Mouse (Mus musculus) heart, postnatal 10 days (tissue): ENCODE results near the gene Taok1. TPM values are rescaled to one million over a fixed set of nuclear protein-coding genes. Genes with fewer than 3 reads are reported as not detected.

Source experiments
- DNase-seq, 2 experiments: peaks; one replicate each; pipeline ENCODE4 v3.0.0; 2021
- intact Hi-C: fragments of 180-260 bp; cut with DNase I; formaldehyde crosslinking; loops from one replicate; pipeline ENCODE4 v1.15.1; 2025
- total RNA-seq, 2 experiments: library from RNA; stranded (reverse); gene quantifications; 2 replicates each; pipeline ENCODE4 v1.2.3; 2021

Taok1 gene
- total RNA-seq, 2 experiments from 2014 or later: 64.3 to 67.1 TPM

- no peak for DNase-seq
- intact Hi-C loops: loop anchor here (10.0 kb wide), 1 partner anchor 300 kb away; no protein-coding TSS in a partner anchor
Measured at GRCm38 (mm10) chr11:77494782-77495181, 112.8 kb downstream of the Taok1 start.

DNA sequence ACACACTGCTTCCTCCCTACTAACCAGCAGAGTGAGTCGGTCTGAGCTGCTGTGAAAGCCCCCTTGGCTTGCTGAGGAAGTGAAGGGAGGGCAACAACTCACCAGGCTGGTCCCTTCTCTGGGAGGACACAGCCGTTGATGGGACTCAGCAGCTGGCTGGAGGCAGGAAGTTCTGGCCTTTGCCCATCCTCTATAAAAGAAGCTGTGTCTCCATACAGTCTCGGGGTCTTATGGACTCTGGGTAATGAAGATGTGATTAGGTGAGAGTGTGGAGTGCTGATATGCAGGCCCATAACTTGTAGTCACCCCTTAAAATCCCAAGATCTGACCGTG is 113.3 kb downstream of the Taok1 start:
- DNase-seq: no peak
- intact Hi-C loops: loop anchor here (10.0 kb wide), 1 partner anchor 300 kb away; no protein-coding TSS in a partner anchor

DNA sequence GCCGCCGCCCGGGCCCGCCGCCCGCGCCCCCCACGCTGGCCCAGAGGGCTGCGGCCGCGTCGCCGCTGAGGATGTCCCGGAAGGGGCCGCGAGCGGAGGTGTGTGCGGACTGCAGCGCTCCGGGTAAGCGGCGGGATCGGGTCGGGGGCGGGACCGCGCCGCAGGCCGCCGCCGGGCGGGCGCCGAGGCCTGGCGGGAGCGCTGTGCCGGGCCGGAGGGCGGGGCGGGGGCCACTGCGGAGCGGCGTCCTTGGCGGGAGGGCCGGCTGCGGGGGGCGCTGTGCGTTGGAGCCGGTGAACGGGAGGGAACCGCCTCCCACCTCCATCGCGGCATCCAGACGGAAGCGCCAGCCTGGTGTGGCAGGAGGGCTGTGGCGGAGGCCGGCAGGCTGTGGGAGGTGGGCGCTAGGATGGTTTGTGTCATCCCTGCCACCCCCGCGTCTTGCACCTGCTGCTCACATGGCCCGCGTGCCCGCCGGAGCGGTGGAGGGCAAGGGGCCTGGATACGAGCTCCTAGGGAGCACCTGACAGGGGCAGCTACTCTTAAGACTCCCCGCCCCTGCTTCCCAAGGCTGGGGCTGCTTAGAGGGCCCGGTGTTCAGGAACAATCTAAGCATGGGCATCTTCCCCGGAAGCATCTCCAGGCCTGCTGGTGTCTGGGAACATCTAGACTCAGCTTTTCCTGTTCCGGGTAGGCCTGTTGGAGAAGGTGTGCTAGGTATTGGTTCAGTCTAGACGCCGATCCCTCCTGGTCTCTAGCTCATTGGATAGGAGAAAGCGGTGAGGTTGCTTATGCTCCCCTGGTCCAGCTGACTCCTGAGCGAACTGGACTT is 113.9 kb downstream of the Taok1 start, which contains the start of gene Git1:
TSS of gene Git1 (plus strand) at position 51 of the 832 bp plus-strand sequence.
- DNase-seq: peak; percentile 53 to 62
- intact Hi-C loops: loop anchor here (10.0 kb wide), 1 partner anchor 301 kb away; no protein-coding TSS in a partner anchor

DNA sequence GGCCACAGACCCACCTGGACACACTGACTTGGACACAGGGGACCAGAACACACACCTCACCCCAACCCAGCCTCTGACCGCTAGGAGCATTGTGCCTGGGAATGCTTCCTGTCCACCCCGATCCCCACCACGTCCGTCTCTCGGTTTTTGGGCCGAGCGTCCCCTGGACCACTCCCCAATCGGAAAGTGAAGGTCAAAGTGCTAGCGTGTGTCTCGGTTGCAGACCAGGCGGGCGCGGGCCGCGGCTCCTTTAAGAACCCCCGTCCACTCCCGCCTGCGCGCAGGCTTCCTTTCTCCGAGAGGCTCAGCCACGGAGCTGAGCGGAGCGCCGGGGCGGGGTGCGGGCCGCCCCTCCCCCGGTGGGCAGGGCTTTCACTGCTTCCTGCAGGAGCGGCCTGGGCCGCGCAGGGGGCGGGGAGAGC is 114.7 kb downstream of the Taok1 start:
- intact Hi-C loops: loop anchor here (10.0 kb wide), 1 partner anchor 302 kb away; no protein-coding TSS in a partner anchor
- DNase-seq: peak; percentile 94 to 95

DNA sequence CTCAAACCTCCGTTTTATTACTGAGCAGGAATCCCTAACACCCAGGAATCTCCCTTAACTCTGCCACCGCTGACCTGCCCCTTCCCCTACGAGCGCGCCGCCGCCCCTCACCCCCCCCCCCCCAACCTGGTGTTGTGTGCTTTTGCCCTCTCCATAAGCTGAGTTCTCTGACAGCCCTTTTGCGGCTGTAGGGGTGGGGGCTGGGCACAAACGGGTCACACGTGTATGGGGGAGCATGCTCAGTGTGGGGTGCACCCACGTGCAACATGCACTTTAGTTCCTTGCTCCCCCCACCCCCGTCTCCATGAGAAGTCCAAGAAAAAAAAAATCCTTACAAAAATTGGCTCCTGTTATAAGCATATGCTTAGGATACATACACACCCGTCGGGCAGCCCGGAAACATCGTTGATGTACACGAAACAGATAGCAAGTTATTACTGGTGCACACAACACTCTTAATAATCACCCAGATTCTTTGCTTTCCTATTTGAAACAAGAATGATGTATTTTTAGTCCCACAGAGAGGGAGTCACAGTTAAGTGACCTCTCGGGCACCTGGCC is 115.2 kb downstream of the Taok1 start:
- intact Hi-C loops: loop anchor here (10.0 kb wide), 1 partner anchor 302 kb away; no protein-coding TSS in a partner anchor
- DNase-seq: no peak

GRCm38 (mm10) chr11:77491502-77492291 is 115.9 kb downstream of the Taok1 start:
- DNase-seq: peak; percentile 84 to 87
- intact Hi-C loops: loop anchor here (1.0 to 10.0 kb wide), 3 partner anchors 10 to 303 kb away; no protein-coding TSS in a partner anchor

DNA sequence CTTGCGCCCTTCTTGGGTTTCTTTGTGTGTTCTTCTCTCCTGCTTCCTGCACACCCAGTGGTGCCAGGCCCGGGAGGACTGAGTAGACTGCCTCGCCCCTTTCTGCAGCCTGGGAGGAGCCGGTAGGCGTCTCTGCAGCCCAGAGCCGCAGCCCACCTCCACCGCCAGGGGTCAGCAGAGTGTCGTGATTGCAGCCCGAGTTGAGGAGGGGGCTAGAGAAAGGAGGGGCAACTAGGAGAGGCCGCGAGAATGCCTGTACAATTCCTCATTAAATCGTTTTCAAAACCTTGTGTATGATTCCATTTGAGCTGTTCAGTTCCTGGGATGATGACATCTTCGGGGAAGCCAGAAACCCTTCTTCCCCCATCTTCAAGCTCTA is 116.5 kb downstream of the Taok1 start:
- intact Hi-C loops: loop anchor here (1.0 to 10.0 kb wide), 3 partner anchors 10 to 304 kb away; no protein-coding TSS in a partner anchor
- peak; percentile 94 to 95 for DNase-seq

DNA sequence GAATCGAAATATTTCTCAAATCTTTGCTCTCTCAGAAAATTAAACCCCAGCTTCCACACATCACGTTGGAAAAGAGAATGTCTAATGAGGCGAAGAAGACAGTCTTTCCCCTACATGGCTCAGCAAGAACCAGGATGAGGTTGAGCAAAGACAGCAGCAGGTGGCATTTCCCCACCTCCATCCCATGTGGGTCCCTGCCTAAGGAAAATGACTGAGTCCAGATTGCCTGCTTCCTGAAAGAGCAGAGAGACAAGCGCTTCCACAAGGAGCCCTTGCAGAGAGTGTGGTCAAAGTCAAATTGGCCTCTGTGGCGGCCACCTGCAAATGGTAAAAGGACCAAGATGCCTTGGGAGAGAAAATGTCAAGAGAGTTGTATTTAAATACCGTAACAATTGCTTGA is 117.2 kb downstream of the Taok1 start:
- DNase-seq: no peak
- intact Hi-C loops: loop anchor here (10.0 kb wide), 1 partner anchor 304 kb away; no protein-coding TSS in a partner anchor

DNA sequence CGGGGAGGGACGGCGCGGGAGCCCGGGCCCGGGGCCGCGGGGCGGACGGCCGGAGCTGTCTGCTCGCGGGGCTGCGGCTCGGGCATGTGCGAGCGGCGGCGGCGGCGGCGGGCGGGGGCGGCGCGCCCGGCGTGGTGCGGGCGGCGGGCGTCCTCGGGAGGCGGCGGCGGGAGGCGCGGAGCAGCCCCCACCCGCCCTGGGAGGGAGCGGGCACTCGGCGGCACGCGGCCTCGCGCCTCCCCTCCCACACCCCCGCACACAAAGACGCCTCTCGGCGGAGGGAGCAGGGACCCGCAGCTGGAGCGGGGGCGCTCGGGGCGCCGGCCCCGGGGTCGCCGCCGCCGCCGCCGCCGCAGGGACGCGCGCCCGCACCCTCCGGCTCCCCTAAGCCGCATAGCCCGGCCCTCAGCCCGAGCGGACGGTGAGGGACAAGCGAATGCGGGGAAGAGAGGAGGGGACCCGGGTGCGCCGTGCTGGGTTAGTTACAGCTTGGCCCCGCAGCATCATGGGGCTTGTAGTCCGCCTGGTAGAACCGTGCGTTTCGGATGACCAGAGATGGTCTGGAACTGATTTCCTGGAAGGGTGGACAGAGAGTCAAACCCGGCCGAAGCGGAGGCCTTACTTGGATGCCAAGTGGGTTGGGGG is 117.9 kb downstream of the Taok1 start, which contains the start of gene Ankrd13b:
TSS of gene Ankrd13b (minus strand) at position 88 of the 645 bp plus-strand sequence.
- intact Hi-C loops: loop anchor here (10.0 kb wide), 1 partner anchor 305 kb away; no protein-coding TSS in a partner anchor
- peak; percentile 79 to 83 for DNase-seq

DNA sequence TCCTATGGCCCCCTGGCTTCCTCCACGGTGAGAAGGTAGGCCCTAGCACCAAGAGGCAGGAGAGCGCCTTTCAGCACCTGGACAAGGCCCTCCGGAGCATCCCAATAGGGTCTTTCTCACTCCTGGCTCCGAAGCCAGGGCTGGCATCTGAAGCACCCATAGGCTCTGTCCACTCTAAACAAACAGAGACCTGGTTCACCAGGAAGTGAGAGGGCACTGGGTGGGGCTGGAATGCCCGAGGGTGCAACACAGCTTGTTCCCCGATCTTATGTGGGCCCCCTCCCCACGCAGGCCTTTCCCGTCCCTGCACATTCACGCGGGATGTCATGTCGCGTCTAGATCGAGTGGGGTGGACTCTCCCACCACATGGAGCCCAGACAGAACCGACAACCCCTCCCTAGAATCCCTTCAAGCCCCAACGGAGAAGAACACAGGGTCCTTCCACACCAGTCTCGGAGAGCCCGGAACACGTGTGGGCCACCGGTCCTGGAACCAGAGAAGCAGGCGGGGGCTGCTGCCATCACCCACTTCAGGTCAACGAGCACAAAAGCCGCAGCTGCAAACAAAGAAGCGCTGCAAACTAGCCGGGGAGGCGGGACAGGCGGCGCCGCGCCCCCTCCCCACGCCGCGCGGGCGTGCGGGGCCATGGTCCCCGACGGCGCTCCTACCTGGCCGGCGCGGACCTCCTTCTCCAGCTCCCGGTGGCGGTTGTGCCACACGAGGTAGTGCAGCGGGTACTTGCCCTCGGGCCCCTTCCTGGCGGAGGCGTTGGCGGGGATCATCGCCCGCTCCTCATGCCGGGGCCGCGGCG is 118.6 kb downstream of the Taok1 start:
- intact Hi-C loops: no loop called here
- no peak for DNase-seq

GRCm38 (mm10) chr11:77486798-77487197 is 120.8 kb downstream of the Taok1 start:
- DNase-seq: no peak
- intact Hi-C loops: loop anchor here (2.0 kb wide), 1 partner anchor 22 kb away; no protein-coding TSS in a partner anchor

DNA sequence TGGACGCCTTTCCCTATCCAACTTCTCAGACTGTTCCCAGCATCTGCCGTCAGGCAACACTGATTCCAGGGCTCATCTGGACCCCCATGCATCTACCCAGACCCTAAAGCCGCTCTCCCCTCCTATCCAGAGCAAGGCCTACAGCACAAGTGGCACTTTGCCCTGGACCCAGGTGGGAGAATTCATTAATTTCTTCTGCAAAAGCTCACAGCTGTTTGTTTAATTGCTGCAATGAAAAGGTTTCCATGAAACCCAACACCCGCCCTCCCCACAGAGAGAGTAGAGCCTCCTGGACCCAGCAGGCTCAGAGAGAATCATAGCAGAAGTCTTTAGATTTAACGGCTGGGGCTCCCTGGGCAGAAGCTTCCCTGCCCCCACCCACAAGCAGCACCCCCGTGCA is 122.4 kb downstream of the Taok1 start:
- intact Hi-C loops: no loop called here
- DNase-seq: no peak

GRCm38 (mm10) chr11:77483510-77484255 is 123.9 kb downstream of the Taok1 start:
- DNase-seq: no peak
- intact Hi-C loops: no loop called here

DNA sequence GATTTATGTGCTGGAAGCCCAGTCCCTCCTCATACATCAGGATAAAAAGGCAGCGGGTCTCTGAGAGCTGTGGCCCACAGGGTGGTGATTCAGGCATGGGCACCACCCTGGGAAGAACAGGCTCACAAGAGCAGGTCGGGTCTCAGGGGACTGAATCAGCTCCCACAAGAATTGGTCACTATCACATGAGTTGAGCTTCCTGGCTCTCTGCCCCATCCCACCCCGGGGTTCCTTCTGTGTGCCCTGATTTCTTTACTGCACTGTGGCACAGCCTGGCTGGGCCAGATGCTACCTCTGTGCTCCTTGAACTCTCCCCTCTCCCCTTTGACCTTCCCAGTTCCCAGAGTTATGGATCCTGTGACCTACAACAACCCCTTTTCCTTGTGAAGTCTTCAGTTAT is 124.6 kb downstream of the Taok1 start:
- DNase-seq: no peak
- intact Hi-C loops: no loop called here
